Mouse (Mus musculus) forebrain, embryonic 15.5 days (tissue): ENCODE measurements around the gene Saa4. TPM values are rescaled to one million over a fixed set of nuclear protein-coding genes. Genes with fewer than 3 reads are reported as not detected.
A peak's percentile ranks its signal among the peaks of the same experiment; 100 is the strongest.

Source experiments
- ATAC-seq: fragments of 200-750 bp; cut with Nextera tagmentation; replicated peaks from 2 replicates; pipeline ENCODE4 v1.8.0; 2017; ENCODE audit warnings: mild to moderate bottlenecking, moderate TSS enrichment, moderate library complexity
- H3K27ac ChIP-seq: fragments of 300-500 bp; sonication (generic); replicated peaks from 2 replicates; pipeline ENCODE4 v1.5.1; 2015; ENCODE audit warnings: mild to moderate bottlenecking, inconsistent platforms
- H3K27me3 ChIP-seq: fragments of 300-500 bp; sonication (generic); 2 replicates; pipeline ENCODE4 v1.6.1; 2015; ENCODE audit warnings: inconsistent platforms
- H3K36me3 ChIP-seq: fragments of 300-500 bp; sonication (generic); 2 replicates; pipeline ENCODE4 v1.6.1; 2015; ENCODE audit warnings: mild to moderate bottlenecking, inconsistent platforms
- H3K4me1 ChIP-seq: fragments of 300-500 bp; sonication (generic); 2 replicates; pipeline ENCODE4 v1.6.1; 2015; ENCODE audit warnings: inconsistent platforms
- H3K4me2 ChIP-seq: fragments of 300-500 bp; sonication (generic); replicated peaks from 2 replicates; pipeline ENCODE4 v1.6.1; 2015; ENCODE audit warnings: mild to moderate bottlenecking, inconsistent platforms
- H3K4me3 ChIP-seq: fragments of 300-500 bp; sonication (generic); 2 replicates; pipeline ENCODE4 v1.5.1; 2015; ENCODE audit warnings: mild to moderate bottlenecking, inconsistent platforms
- H3K9ac ChIP-seq: fragments of 300-500 bp; sonication (generic); replicated peaks from 2 replicates; pipeline ENCODE4 v1.6.1; 2015; ENCODE audit warnings: mild to moderate bottlenecking, inconsistent platforms
- H3K9me3 ChIP-seq: fragments of 300-500 bp; sonication (generic); 2 replicates; pipeline ENCODE4 v1.6.1; 2016; ENCODE audit warnings: inconsistent platforms
- WGBS: fragments of 180-500 bp; shearing (Covaris S2); methylation state at CpG from one replicate; pipeline ENCODE4 v1.1.7; 2015; ENCODE audit warnings: mixed read lengths; 5-methylcytosine and 5-hydroxymethylcytosine counted together
- polyA plus RNA-seq: library from polyadenylated mRNA; unstranded; fragments of >200 nt; fragmentation: Nextera tagmentation; extraction: Ambion mirVana; gene quantifications from 2 replicates; pipeline ENCODE4 v1.2.1, GENCODE M21; 2015

The Saa4 gene
- polyA plus RNA-seq, 1 experiment from 2014 or later = not detected

GRCm38 (mm10) chr7:46738561-46739460 is 6.4 kb upstream of the Saa4 start:
- Histone ChIP-seq H3K27ac (no peak overlapping the region), H3K4me3 (no peak overlapping the region), H3K36me3 (no peaks in the 10 kb centered on the region), H3K9me3 (no peaks in the 10 kb centered on the region), H3K9ac (no peak overlapping the region), H3K4me1 (no peaks in the 10 kb centered on the region), H3K4me2 (no peak overlapping the region), H3K27me3 (no peaks in the 10 kb centered on the region)
- 85% methylated on average over 12 of the region's 12 CpGs for WGBS
- no peak for ATAC-seq

- no peak for ATAC-seq
- H3K9me3 ChIP-seq = no peaks in the 10 kb centered on the region
- H3K27me3 ChIP-seq = no peaks in the 10 kb centered on the region
- no peaks in the 10 kb centered on the region for H3K4me1 ChIP-seq
- 75% methylated on average over 2 of the region's 2 CpGs for WGBS
- H3K4me2 ChIP-seq = no peak overlapping the region
- H3K4me3 ChIP-seq = no peak overlapping the region
- no peaks in the 10 kb centered on the region for H3K36me3 ChIP-seq
- H3K9ac ChIP-seq = no peak overlapping the region
- no peak overlapping the region for H3K27ac ChIP-seq
These were observed 2.6 kb upstream of the Saa4 start for GRCm38 (mm10) chr7:46734983-46735382.

DNA sequence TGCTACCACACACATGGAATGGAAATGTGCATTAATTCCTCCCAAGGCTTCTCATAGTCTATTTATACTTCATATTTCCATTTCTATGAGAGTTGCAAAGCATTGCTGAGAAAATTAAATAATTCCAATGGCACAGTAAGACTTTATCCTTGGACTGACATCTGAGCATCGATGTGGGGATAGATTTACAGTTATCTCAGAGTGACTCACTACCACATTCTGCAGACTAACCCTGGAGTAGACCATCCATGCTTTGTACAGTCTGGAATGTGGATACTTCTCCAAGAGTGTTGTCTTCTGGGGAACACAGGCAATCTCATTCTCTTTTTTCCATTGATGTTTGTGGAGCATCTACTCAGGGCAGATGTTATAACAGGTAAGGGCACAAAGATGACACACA is 4.8 kb downstream of the Saa4 start:
- WGBS = 83% methylated on average over 1 of the region's 1 CpGs
- no peak overlapping the region for H3K4me2 ChIP-seq
- H3K9ac ChIP-seq = no peak overlapping the region
- H3K4me1 ChIP-seq = no peaks in the 10 kb centered on the region
- H3K27ac ChIP-seq = no peak overlapping the region
- H3K9me3 ChIP-seq = no peaks in the 10 kb centered on the region
- H3K36me3 ChIP-seq = no peaks in the 10 kb centered on the region
- no peak for ATAC-seq
- no peaks in the 10 kb centered on the region for H3K27me3 ChIP-seq
- no peak overlapping the region for H3K4me3 ChIP-seq

DNA sequence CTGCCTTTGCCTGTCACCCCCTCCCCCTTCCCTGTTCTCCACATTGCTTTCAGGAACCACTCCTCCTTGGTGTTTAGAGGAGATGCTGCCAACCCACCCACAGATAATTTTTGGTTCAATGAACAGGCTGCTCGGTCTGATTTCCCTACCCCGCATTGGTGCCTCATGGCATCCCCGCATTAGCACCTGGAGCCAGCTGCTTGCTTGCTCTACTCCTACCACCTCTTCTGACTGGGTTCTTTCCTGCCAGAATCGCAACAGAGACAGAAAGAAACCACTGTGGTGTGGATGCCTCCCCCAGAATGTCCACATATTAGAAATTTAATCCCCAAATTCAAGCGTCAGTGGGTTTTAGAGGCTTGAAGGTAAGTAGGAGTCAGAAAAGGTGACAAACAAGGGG is 8.0 kb downstream of the Saa4 start:
- ATAC-seq = no peak
- no peak overlapping the region for H3K9ac ChIP-seq
- peaks cover 6% of the 10 kb centered on the region; the same call in 1 of the 2 replicates for H3K4me1 ChIP-seq
- H3K36me3 ChIP-seq = no peaks in the 10 kb centered on the region
- 72% methylated on average over 5 of the region's 5 CpGs for WGBS
- no peak overlapping the region for H3K4me3 ChIP-seq
- no peak overlapping the region for H3K4me2 ChIP-seq
- H3K27me3 ChIP-seq = no peaks in the 10 kb centered on the region
- H3K27ac ChIP-seq = no peak overlapping the region
- H3K9me3 ChIP-seq = no peaks in the 10 kb centered on the region

GRCm38 (mm10) chr7:46723849-46724248 is 8.6 kb downstream of the Saa4 start:
- Histone ChIP-seq H3K4me3 (no peak overlapping the region), H3K4me2 (no peak overlapping the region), H3K9ac (no peak overlapping the region), H3K27me3 (no peaks in the 10 kb centered on the region), H3K9me3 (no peaks in the 10 kb centered on the region), H3K27ac (no peak overlapping the region), H3K4me1 (peaks cover 6% of the 10 kb centered on the region; the same call in 1 of the 2 replicates), H3K36me3 (no peaks in the 10 kb centered on the region)
- 89% methylated on average over 3 of the region's 3 CpGs for WGBS
- no peak for ATAC-seq

GRCm38 (mm10) chr7:46723354-46723753 is 9.0 kb downstream of the Saa4 start:
- Histone ChIP-seq H3K4me3 (no peak overlapping the region), H3K4me2 (no peak overlapping the region), H3K27me3 (no peaks in the 10 kb centered on the region), H3K9me3 (no peaks in the 10 kb centered on the region), H3K9ac (no peak overlapping the region), H3K36me3 (no peaks in the 10 kb centered on the region), H3K27ac (no peak overlapping the region), H3K4me1 (peaks cover 6% of the 10 kb centered on the region; the same call in 1 of the 2 replicates)
- 96% methylated on average over 6 of the region's 6 CpGs for WGBS
- ATAC-seq = no peak

DNA sequence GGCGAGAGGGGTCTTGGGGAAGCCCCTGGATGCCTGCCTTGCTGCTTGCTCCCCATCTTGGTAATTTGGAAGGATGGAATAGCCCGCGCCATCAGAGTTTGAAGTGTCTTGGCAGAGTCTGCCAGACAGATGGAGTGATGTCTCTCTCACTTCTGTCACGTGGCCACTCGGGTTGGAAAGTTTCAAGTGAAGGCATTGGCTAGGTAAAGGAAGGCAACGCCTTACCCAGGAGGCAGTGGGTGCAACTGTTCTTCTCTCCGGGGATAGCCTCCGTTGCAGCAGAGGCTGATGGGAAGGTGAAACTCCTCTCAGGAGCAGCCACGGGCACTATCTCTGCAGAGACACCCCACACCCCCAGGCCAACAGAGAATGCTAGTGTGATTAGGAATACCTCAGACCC is 11.9 kb downstream of the Saa4 start:
- H3K36me3 ChIP-seq = no peaks in the 10 kb centered on the region
- no peaks in the 10 kb centered on the region for H3K9me3 ChIP-seq
- peaks cover 6% of the 10 kb centered on the region; the same call in 1 of the 2 replicates for H3K4me1 ChIP-seq
- H3K4me2 ChIP-seq = no peak overlapping the region
- ATAC-seq = 0 out of 2 replicates have a peak, but pooled peaks have one; percentile 46
- H3K9ac ChIP-seq = no peak overlapping the region
- H3K27me3 ChIP-seq = no peaks in the 10 kb centered on the region
- peak overlapping the region; percentile 48; the same call in 1 of the 2 replicates for H3K27ac ChIP-seq
- H3K4me3 ChIP-seq = no peak overlapping the region
- WGBS = 58% methylated on average over 9 of the region's 9 CpGs

- Histone ChIP-seq H3K27me3 (no peaks in the 10 kb centered on the region), H3K27ac (no peak overlapping the region), H3K4me1 (peaks cover 6% of the 10 kb centered on the region; the same call in 1 of the 2 replicates), H3K36me3 (no peaks in the 10 kb centered on the region), H3K9ac (no peak overlapping the region), H3K9me3 (no peaks in the 10 kb centered on the region), H3K4me2 (no peak overlapping the region), H3K4me3 (no peak overlapping the region)
- WGBS = 78% methylated on average over 7 of the region's 7 CpGs
- no peak for ATAC-seq
These were observed 12.9 kb downstream of the Saa4 start for GRCm38 (mm10) chr7:46719526-46719925.

DNA sequence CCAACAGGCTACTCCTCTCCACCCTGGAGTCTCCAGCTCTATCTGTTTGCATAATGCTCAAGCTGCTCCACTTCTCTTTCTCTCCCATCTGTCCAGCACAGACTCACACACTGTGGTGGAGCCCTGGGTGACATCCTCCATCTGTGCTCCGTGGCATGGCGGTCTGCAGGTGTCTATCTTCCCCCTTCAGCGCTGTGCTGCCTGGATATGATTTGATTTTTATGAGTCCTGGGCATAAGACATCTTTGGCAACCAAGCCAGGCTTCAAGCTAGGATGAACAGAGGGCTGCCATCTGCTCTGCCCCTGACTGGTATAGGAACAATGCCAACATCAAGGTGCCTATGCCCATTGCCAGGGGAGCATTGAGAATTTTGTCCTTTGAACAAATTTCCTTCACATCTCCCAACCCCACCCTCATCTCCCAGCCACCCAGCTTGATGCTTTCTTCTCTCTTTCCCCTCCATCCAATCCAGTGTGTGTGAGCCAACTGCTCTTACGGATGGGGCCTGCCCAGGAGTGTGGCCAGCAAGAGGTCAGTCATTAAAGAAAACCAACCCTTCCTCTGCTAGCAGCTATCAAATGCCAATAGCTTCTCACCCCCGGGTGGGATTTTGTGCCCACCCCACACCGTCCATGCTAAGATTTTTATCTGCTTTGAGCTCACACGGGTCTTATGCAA is 13.7 kb downstream of the Saa4 start:
- WGBS = 65% methylated on average over 7 of the region's 7 CpGs
- peak; percentile 92 for ATAC-seq
- Histone ChIP-seq H3K9me3 (no peaks in the 10 kb centered on the region), H3K4me3 (no peak overlapping the region), H3K36me3 (no peaks in the 10 kb centered on the region), H3K9ac (no peak overlapping the region), H3K4me2 (no peak overlapping the region), H3K27ac (peak overlapping the region; percentile 41; the same call in 1 of the 2 replicates), H3K4me1 (peaks cover 6% of the 10 kb centered on the region; the same call in 1 of the 2 replicates), H3K27me3 (no peaks in the 10 kb centered on the region)

GRCm38 (mm10) chr7:46716897-46717296 is 15.5 kb downstream of the Saa4 start:
- Histone ChIP-seq H3K9me3 (no peaks in the 10 kb centered on the region), H3K27me3 (no peaks in the 10 kb centered on the region), H3K27ac (no peak overlapping the region), H3K36me3 (no peaks in the 10 kb centered on the region), H3K4me3 (no peak overlapping the region), H3K9ac (no peak overlapping the region), H3K4me2 (no peak overlapping the region), H3K4me1 (peaks cover 6% of the 10 kb centered on the region; the same call in 1 of the 2 replicates)
- WGBS = 56% methylated on average over 5 of the region's 5 CpGs
- ATAC-seq = no peak

GRCm38 (mm10) chr7:46715600-46715999 is 16.8 kb downstream of the Saa4 start, which contains the start of gene Saa3:
TSS of gene Saa3 (minus strand) at chr7:46715700.
- H3K4me2 ChIP-seq = no peak within 1 kb of the TSS
- no peak for ATAC-seq
- H3K4me3 ChIP-seq = no peak within 1 kb of the TSS
- no peak within 1 kb of the TSS for H3K27ac ChIP-seq
- 93% methylated on average over 5 of the region's 5 CpGs for WGBS
- H3K4me1 ChIP-seq = peaks cover 6% of the 10 kb centered on the region; the same call in 1 of the 2 replicates
- no peaks in the 10 kb centered on the region for H3K36me3 ChIP-seq
- no peak within 1 kb of the TSS for H3K9ac ChIP-seq
- no peaks in the 10 kb centered on the region for H3K9me3 ChIP-seq
- no peaks in the 10 kb centered on the region for H3K27me3 ChIP-seq

GRCm38 (mm10) chr7:46714518-46714917 is 17.9 kb downstream of the Saa4 start:
- Histone ChIP-seq H3K4me3 (no peak overlapping the region), H3K4me1 (peaks cover 4% of the 10 kb centered on the region), H3K4me2 (no peak overlapping the region), H3K27ac (no peak overlapping the region), H3K9ac (no peak overlapping the region), H3K27me3 (no peaks in the 10 kb centered on the region), H3K36me3 (no peaks in the 10 kb centered on the region), H3K9me3 (no peaks in the 10 kb centered on the region)
- no peak for ATAC-seq
- 38% methylated on average over 6 of the region's 6 CpGs for WGBS
